Mouse (Mus musculus): ENCODE results near the gene Osbpl2. TPM values are rescaled to one million over a fixed set of nuclear protein-coding genes. Genes with fewer than 3 reads are reported as not detected.

The Osbpl2 gene
- polyA plus RNA-seq, 1 experiment from 2014 or later = 35.2 TPM

DNA sequence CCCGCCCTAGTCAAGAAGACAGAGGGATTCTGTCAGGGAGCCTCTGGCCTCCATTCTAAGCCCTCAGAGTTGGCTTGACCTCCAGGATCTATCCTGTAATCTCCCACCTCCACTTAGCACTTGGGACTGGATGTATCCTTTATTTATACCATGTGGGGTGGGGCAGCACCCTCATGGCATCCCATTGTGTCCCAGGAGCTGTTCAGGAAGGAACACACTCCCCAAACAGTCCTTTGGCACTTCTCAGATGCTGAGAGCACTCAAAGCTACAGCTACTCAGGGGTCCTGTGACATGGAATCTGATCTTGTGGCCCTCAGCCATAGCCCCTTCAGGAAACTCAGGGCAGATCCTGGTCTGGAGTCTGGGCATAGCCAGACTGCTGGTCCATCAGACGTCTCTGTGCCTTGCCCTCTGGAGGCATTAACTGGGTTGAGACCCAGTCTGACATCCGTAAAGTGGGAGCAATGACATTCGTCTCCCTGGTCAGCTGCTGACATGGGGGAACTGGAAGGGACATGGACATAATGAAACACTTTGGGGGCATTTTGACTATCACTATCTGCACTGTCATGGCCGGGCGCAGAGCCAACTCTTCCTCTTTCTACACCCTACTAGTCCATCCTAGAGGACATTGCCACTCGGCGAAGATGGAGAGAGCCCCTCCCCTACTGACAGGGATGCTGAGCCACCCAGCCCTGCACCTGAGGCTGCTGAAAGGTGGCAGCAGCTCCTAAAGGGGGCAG lies 2.2 kb upstream of the Osbpl2 start:
- ATAC-seq (ENCODE audit: low FRiP score, low TSS enrichment) = no peak
- Histone ChIP-seq H3K9me3 (ENCODE audit: low read length) (no peaks in the 10 kb centered on the region), H3K27ac (ENCODE audit: low read length) (no peak overlapping the region), H3K4me1 (ENCODE audit: insufficient read depth, low read length) (peaks cover 36% of the 10 kb centered on the region), H3K27me3 (ENCODE audit: insufficient read depth, low read length) (no peaks in the 10 kb centered on the region), H3K4me2 (replicated peaks; ENCODE audit: low read depth, low read length) (no peak overlapping the region), H3K9ac (replicated peaks; ENCODE audit: low read length) (no peak overlapping the region), H3K4me3 (ENCODE audit: low read length) (no peak overlapping the region), H3K36me3 (ENCODE audit: insufficient read depth, low read length) (no peaks in the 10 kb centered on the region)
- WGBS = 71% methylated on average over 8 of the region's 8 CpGs

- ATAC-seq (ENCODE audit: low FRiP score, low TSS enrichment) = no peak
- Histone ChIP-seq H3K4me2 (replicated peaks; ENCODE audit: low read depth, low read length) (no peak overlapping the region), H3K4me3 (ENCODE audit: low read length) (no peak overlapping the region), H3K4me1 (ENCODE audit: insufficient read depth, low read length) (peaks cover 36% of the 10 kb centered on the region), H3K27me3 (ENCODE audit: insufficient read depth, low read length) (no peaks in the 10 kb centered on the region), H3K36me3 (ENCODE audit: insufficient read depth, low read length) (no peaks in the 10 kb centered on the region), H3K9ac (replicated peaks; ENCODE audit: low read length) (no peak overlapping the region), H3K27ac (ENCODE audit: low read length) (no peak overlapping the region), H3K9me3 (ENCODE audit: low read length) (no peaks in the 10 kb centered on the region)
- 12% methylated on average over 13 of the region's 13 CpGs for WGBS
These were observed 1.5 kb upstream of the Osbpl2 start for GRCm38 (mm10) chr2:180117485-180118194.

GRCm38 (mm10) chr2:180119439-180120291 lies 559 bp downstream of the Osbpl2 start:
- H3K9me3 ChIP-seq (ENCODE audit: low read length) = no peaks in the 10 kb centered on the region
- H3K4me2 ChIP-seq (replicated peaks; ENCODE audit: low read depth, low read length) = peak overlapping the region; percentile 93
- H3K36me3 ChIP-seq (ENCODE audit: insufficient read depth, low read length) = peaks cover 6% of the 10 kb centered on the region; the same call in 1 of the 2 replicates
- ATAC-seq (ENCODE audit: low FRiP score, low TSS enrichment) = peak; percentile 31
- peak overlapping the region; percentile 90 for H3K9ac ChIP-seq (replicated peaks; ENCODE audit: low read length)
- WGBS = under 1% methylated on average over 61 of the region's 68 CpGs
- peak overlapping the region; percentile 66 for H3K27ac ChIP-seq (ENCODE audit: low read length)
- peaks cover 35% of the 10 kb centered on the region for H3K4me1 ChIP-seq (ENCODE audit: insufficient read depth, low read length)
- no peaks in the 10 kb centered on the region for H3K27me3 ChIP-seq (ENCODE audit: insufficient read depth, low read length)
- H3K4me3 ChIP-seq (ENCODE audit: low read length) = peak overlapping the region; percentile 91

GRCm38 (mm10) chr2:180120292-180120761 lies 1.2 kb downstream of the Osbpl2 start:
- Histone ChIP-seq H3K27me3 (ENCODE audit: insufficient read depth, low read length) (no peaks in the 10 kb centered on the region), H3K9me3 (ENCODE audit: low read length) (no peaks in the 10 kb centered on the region), H3K4me3 (ENCODE audit: low read length) (peak overlapping the region; percentile 91), H3K9ac (replicated peaks; ENCODE audit: low read length) (peak overlapping the region; percentile 90; the same call in 1 of the 2 replicates), H3K36me3 (ENCODE audit: insufficient read depth, low read length) (peaks cover 6% of the 10 kb centered on the region; the same call in 1 of the 2 replicates), H3K4me1 (ENCODE audit: insufficient read depth, low read length) (peaks cover 28% of the 10 kb centered on the region), H3K27ac (ENCODE audit: low read length) (no peak overlapping the region), H3K4me2 (replicated peaks; ENCODE audit: low read depth, low read length) (peak overlapping the region; percentile 93)
- WGBS = 72% methylated on average over 5 of the region's 5 CpGs
- ATAC-seq (ENCODE audit: low FRiP score, low TSS enrichment) = no peak

DNA sequence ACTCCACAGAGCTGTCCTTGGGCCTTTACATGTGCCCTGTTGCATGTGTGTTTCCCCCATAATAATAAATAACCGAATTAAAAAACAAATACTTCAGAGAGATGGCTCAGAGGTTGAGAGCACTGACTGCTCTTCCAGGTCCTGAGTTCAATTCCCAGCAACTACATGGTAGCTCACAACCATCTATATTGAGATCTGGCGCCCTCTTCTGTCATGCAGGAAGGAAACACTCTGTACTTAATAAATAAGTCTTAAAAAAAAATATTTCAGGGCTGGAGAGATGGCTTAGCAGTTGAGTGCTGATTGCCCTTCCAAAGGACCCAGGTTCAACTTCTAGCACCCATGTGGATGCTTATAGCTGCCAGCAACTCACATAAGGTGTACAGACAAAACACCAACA lies 5.1 kb downstream of the Osbpl2 start:
- 88% methylated on average over 2 of the region's 2 CpGs for WGBS
- no peak for ATAC-seq (ENCODE audit: low FRiP score, low TSS enrichment)

GRCm38 (mm10) chr2:180126195-180126594 lies 7.1 kb downstream of the Osbpl2 start:
- Histone ChIP-seq H3K4me3 (ENCODE audit: low read length) (no peak overlapping the region), H3K9ac (replicated peaks; ENCODE audit: low read length) (no peak overlapping the region), H3K4me1 (ENCODE audit: insufficient read depth, low read length) (0 out of 2 replicates have a peak, but pooled peaks cover 5% of the 10 kb centered on the region), H3K27me3 (ENCODE audit: insufficient read depth, low read length) (no peaks in the 10 kb centered on the region), H3K36me3 (ENCODE audit: insufficient read depth, low read length) (peaks cover 6% of the 10 kb centered on the region; the same call in 1 of the 2 replicates), H3K9me3 (ENCODE audit: low read length) (no peaks in the 10 kb centered on the region), H3K27ac (ENCODE audit: low read length) (no peak overlapping the region), H3K4me2 (replicated peaks; ENCODE audit: low read depth, low read length) (no peak overlapping the region)
- ATAC-seq (ENCODE audit: low FRiP score, low TSS enrichment) = no peak
- WGBS = 15% methylated on average over 4 of the region's 4 CpGs

More for the DNA sequence above, 5.1 kb downstream of the Osbpl2 start:
- no peak overlapping the region for H3K9ac ChIP-seq (replicated peaks; ENCODE audit: low read length)
- H3K36me3 ChIP-seq (ENCODE audit: insufficient read depth, low read length) = peaks cover 6% of the 10 kb centered on the region; the same call in 1 of the 2 replicates
- no peak overlapping the region for H3K4me2 ChIP-seq (replicated peaks; ENCODE audit: low read depth, low read length)
- H3K4me3 ChIP-seq (ENCODE audit: low read length) = no peak overlapping the region
- H3K4me1 ChIP-seq (ENCODE audit: insufficient read depth, low read length) = peaks cover 11% of the 10 kb centered on the region
- H3K27ac ChIP-seq (ENCODE audit: low read length) = no peak overlapping the region
- H3K27me3 ChIP-seq (ENCODE audit: insufficient read depth, low read length) = no peaks in the 10 kb centered on the region
- no peaks in the 10 kb centered on the region for H3K9me3 ChIP-seq (ENCODE audit: low read length)

DNA sequence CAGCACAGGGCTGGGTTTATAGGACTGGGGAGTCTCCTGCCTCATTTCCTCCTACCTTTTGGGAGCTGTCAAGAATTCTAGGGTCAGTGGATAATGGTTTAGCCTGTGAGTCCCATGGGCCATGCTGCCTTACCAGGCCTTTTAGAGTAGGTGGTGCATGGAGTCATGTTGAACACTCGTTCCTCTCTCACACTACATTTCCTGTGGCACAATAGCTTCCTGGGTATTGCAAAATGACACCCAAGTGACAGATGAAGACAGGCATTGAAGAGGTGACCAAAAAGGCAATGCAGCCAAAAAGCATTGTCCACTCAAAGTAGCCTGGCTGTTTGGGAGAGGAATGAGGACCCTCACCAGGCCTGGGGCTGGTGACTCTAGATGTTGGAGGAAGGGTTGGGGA lies 8.6 kb downstream of the Osbpl2 start:
- H3K9ac ChIP-seq (replicated peaks; ENCODE audit: low read length) = no peak overlapping the region
- no peaks in the 10 kb centered on the region for H3K9me3 ChIP-seq (ENCODE audit: low read length)
- no peaks in the 10 kb centered on the region for H3K27me3 ChIP-seq (ENCODE audit: insufficient read depth, low read length)
- ATAC-seq (ENCODE audit: low FRiP score, low TSS enrichment) = no peak
- no peak overlapping the region for H3K4me3 ChIP-seq (ENCODE audit: low read length)
- peaks cover 6% of the 10 kb centered on the region; the same call in 1 of the 2 replicates for H3K36me3 ChIP-seq (ENCODE audit: insufficient read depth, low read length)
- no peak overlapping the region for H3K27ac ChIP-seq (ENCODE audit: low read length)
- no peak overlapping the region for H3K4me2 ChIP-seq (replicated peaks; ENCODE audit: low read depth, low read length)
- 0 out of 2 replicates have a peak, but pooled peaks cover 5% of the 10 kb centered on the region for H3K4me1 ChIP-seq (ENCODE audit: insufficient read depth, low read length)
- WGBS = 70% methylated on average over 1 of the region's 1 CpGs

GRCm38 (mm10) chr2:180133231-180133630 lies 14.1 kb downstream of the Osbpl2 start:
- ATAC-seq (ENCODE audit: low FRiP score, low TSS enrichment) = no peak
- Histone ChIP-seq H3K9me3 (ENCODE audit: low read length) (no peaks in the 10 kb centered on the region), H3K4me1 (ENCODE audit: insufficient read depth, low read length) (no peaks in the 10 kb centered on the region), H3K4me3 (ENCODE audit: low read length) (no peak overlapping the region), H3K27me3 (ENCODE audit: insufficient read depth, low read length) (no peaks in the 10 kb centered on the region), H3K36me3 (ENCODE audit: insufficient read depth, low read length) (0 out of 2 replicates have a peak, but pooled peaks cover 4% of the 10 kb centered on the region), H3K9ac (replicated peaks; ENCODE audit: low read length) (no peak overlapping the region), H3K4me2 (replicated peaks; ENCODE audit: low read depth, low read length) (no peak overlapping the region), H3K27ac (ENCODE audit: low read length) (no peak overlapping the region)
- 95% methylated on average over 4 of the region's 4 CpGs for WGBS

DNA sequence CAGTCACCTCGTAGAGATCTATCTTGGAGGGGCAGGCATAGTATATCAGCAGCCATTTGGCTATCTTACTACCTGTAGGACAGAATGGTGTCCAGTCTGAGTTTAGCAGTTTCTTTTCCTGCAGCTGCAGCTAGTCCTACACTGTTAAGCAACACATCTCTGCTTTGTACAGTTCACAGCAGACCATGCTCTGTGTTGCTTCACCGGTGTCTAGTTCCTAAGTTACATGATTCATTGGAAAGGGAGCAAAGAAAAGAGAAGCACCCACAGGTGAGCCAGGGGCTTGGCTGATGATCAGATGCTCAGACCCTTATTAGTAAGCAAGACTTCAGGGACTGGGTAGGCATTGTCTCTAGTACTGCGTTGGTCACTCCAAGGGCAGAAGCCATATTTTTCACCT lies 14.8 kb downstream of the Osbpl2 start:
- Histone ChIP-seq H3K36me3 (ENCODE audit: insufficient read depth, low read length) (0 out of 2 replicates have a peak, but pooled peaks cover 9% of the 10 kb centered on the region), H3K4me1 (ENCODE audit: insufficient read depth, low read length) (no peaks in the 10 kb centered on the region), H3K4me2 (replicated peaks; ENCODE audit: low read depth, low read length) (no peak overlapping the region), H3K27me3 (ENCODE audit: insufficient read depth, low read length) (no peaks in the 10 kb centered on the region), H3K9me3 (ENCODE audit: low read length) (no peaks in the 10 kb centered on the region), H3K4me3 (ENCODE audit: low read length) (no peak overlapping the region), H3K9ac (replicated peaks; ENCODE audit: low read length) (no peak overlapping the region), H3K27ac (ENCODE audit: low read length) (no peak overlapping the region)
- WGBS = 76% methylated on average over 3 of the region's 3 CpGs
- no peak for ATAC-seq (ENCODE audit: low FRiP score, low TSS enrichment)

All from kidney, embryonic 16.5 days (tissue).